Mouse (Mus musculus) MEL (cell line): ENCODE results near the gene Sars2. TPM values are rescaled to one million over a fixed set of nuclear protein-coding genes. Genes with fewer than 3 reads are reported as not detected.
A peak's percentile ranks its signal among the peaks of the same experiment; 100 is the strongest.

Source experiments
- DNase-seq: peaks from one replicate; pipeline ENCODE4 v3.0.0; 2011; ENCODE audit warnings: low read depth, low spot score
- H3K27ac ChIP-seq: 2 replicates; pipeline ENCODE4 v1.5.1; 2012; ENCODE audit warnings: low read depth, mild to moderate bottlenecking, control low read depth, low read length, moderate library complexity; ENCODE audit not compliant: control insufficient read depth
- H3K27me3 ChIP-seq, 2 experiments: fragments of 150-350 bp in 1 of 2; sonication (generic) in 1 of 2; 2 replicates each; pipeline ENCODE4 v1.6.1; 2012; ENCODE audit warnings: low read length in 2 of 2, mild to moderate bottlenecking in 2 of 2, improper control_type of control experiment in 1 of 2, moderate library complexity in 1 of 2; ENCODE audit not compliant: insufficient read depth in 2 of 2, control insufficient read depth in 1 of 2
- H3K36me3 ChIP-seq, 2 experiments: 2 replicates each; pipeline ENCODE4 v1.6.1; 2012 to 2014; ENCODE audit warnings: low read length in 2 of 2, improper control_type of control experiment in 1 of 2, inconsistent platforms in 1 of 2, mild to moderate bottlenecking in 1 of 2; ENCODE audit not compliant: insufficient read depth in 2 of 2, control insufficient read depth in 1 of 2
- H3K4me1 ChIP-seq, 2 experiments: fragments of 150-350 bp in 1 of 2; sonication (generic) in 1 of 2; 2 replicates each; pipeline ENCODE4 v1.6.1; 2012; ENCODE audit warnings: low read length in 2 of 2, improper control_type of control experiment in 1 of 2, mild to moderate bottlenecking in 1 of 2; ENCODE audit not compliant: insufficient read depth in 2 of 2, control insufficient read depth in 1 of 2
- H3K4me3 ChIP-seq, 2 experiments: fragments of 150-350 bp in 1 of 2; sonication (generic) in 1 of 2; 2 replicates each; pipeline ENCODE4 v1.5.1; 2012; ENCODE audit warnings: low read depth in 2 of 2, low read length in 2 of 2, mild to moderate bottlenecking in 2 of 2, moderate library complexity in 2 of 2, control low read depth in 1 of 2, improper control_type of control experiment in 1 of 2; ENCODE audit not compliant: control insufficient read depth in 1 of 2, insufficient read depth in 1 of 2
- H3K79me2 ChIP-seq: 2 replicates; pipeline ENCODE4 v1.6.1; 2012; ENCODE audit warnings: mild to moderate bottlenecking, low read length, moderate library complexity; ENCODE audit not compliant: control insufficient read depth, poor library complexity, insufficient read depth
- H3K9ac ChIP-seq: 2 replicates; pipeline ENCODE4 v1.6.1; 2012; ENCODE audit warnings: low read depth, mild to moderate bottlenecking, control low read depth, low read length, moderate library complexity; ENCODE audit not compliant: control insufficient read depth, poor library complexity, severe bottlenecking
- H3K9me3 ChIP-seq: fragments of 150-350 bp; sonication (generic); replicated peaks from 2 replicates; pipeline ENCODE4 v1.6.1; 2012; ENCODE audit warnings: mild to moderate bottlenecking, low read length, improper control_type of control experiment, moderate library complexity; ENCODE audit not compliant: insufficient read depth
- CHD1 ChIP-seq: IDR thresholded peaks from 2 replicates; pipeline ENCODE4 v1.6.1; 2012; ENCODE audit warnings: low read depth, mild to moderate bottlenecking, inconsistent platforms, low read length, improper control_type of control experiment
- CTCF ChIP-seq, 3 experiments: IDR thresholded peaks in 2 of 3; conservative IDR thresholded peaks in 1 of 3; 2 replicates each; pipeline ENCODE4 v1.5.1; 2011 to 2012; ENCODE audit warnings: low read length in 3 of 3, low read depth in 2 of 3, mild to moderate bottlenecking in 2 of 3, improper control_type of control experiment in 1 of 3, inconsistent platforms in 1 of 3, mixed read lengths in 1 of 3, moderate library complexity in 1 of 3; ENCODE audit not compliant: control insufficient read depth in 1 of 3, insufficient read depth in 1 of 3, poor library complexity in 1 of 3, severe bottlenecking in 1 of 3
- ELF1 ChIP-seq: IDR thresholded peaks from 2 replicates; pipeline ENCODE4 v1.6.1; 2014; ENCODE audit warnings: low read depth, mild to moderate bottlenecking, inconsistent platforms, low read length, improper control_type of control experiment, moderate library complexity
- GATA1 ChIP-seq: IDR thresholded peaks from 2 replicates; pipeline ENCODE4 v1.6.1; 2011; ENCODE audit warnings: low read depth, low read length, improper control_type of control experiment
- KAT2A ChIP-seq: conservative IDR thresholded peaks from 2 replicates; pipeline ENCODE4 v1.6.1; 2012; ENCODE audit warnings: low read depth, low read length, improper control_type of control experiment, inconsistent platforms
- MAFK ChIP-seq: IDR thresholded peaks from 2 replicates; pipeline ENCODE4 v1.6.1; 2011; ENCODE audit warnings: low read depth, mild to moderate bottlenecking, low read length, improper control_type of control experiment, borderline replicate concordance
- MAZ ChIP-seq: IDR thresholded peaks from 2 replicates; pipeline ENCODE4 v1.6.1; 2012; ENCODE audit warnings: low read depth, mild to moderate bottlenecking, inconsistent platforms, low read length, improper control_type of control experiment
- MXI1 ChIP-seq: IDR thresholded peaks from 2 replicates; pipeline ENCODE4 v1.6.1; 2011; ENCODE audit warnings: mild to moderate bottlenecking, low read depth, low read length, improper control_type of control experiment
- NRF1 ChIP-seq: IDR thresholded peaks from 2 replicates; pipeline ENCODE4 v1.6.1; 2014; ENCODE audit warnings: low read depth, mild to moderate bottlenecking, inconsistent platforms, low read length, improper control_type of control experiment, moderate library complexity; ENCODE audit not compliant: poor library complexity, insufficient read depth, severe bottlenecking
- POLR2AphosphoS5 ChIP-seq: IDR thresholded peaks from 2 replicates; pipeline ENCODE4 v1.6.1; 2012; ENCODE audit warnings: low read depth, borderline replicate concordance, mild to moderate bottlenecking, inconsistent platforms, low read length, moderate library complexity, mixed read lengths
- RAD21 ChIP-seq: IDR thresholded peaks from 2 replicates; pipeline ENCODE4 v1.6.1; 2011; ENCODE audit warnings: mild to moderate bottlenecking, low read depth, low read length, improper control_type of control experiment
- SIN3A ChIP-seq: IDR thresholded peaks from 2 replicates; pipeline ENCODE4 v1.6.1; 2012; ENCODE audit warnings: low read length, improper control_type of control experiment, inconsistent platforms
- SMC3 ChIP-seq: IDR thresholded peaks from 2 replicates; pipeline ENCODE4 v1.6.1; 2011; ENCODE audit warnings: low read depth, low read length, improper control_type of control experiment
- TBP ChIP-seq: IDR thresholded peaks from 2 replicates; pipeline ENCODE4 v1.8.0; 2011; ENCODE audit warnings: low read depth, low read length, improper control_type of control experiment
- ZC3H11A ChIP-seq: IDR thresholded peaks from 2 replicates; pipeline ENCODE4 v1.6.1; 2012; ENCODE audit warnings: low read depth, mild to moderate bottlenecking, inconsistent platforms, low read length, improper control_type of control experiment
- polyA plus RNA-seq, 2 experiments: library from polyadenylated mRNA; stranded (reverse) in 1 of 2; unstranded in 1 of 2; fragments of >175 nt in 1 of 2; fragments of >200 nt in 1 of 2; gene quantifications; 2 replicates each; pipeline versions ENCODE4 v1.2.1 to v1.2.4; 2012; ENCODE audit warnings: low replicate concordance in 2 of 2, low read depth in 1 of 2; ENCODE audit not compliant: insufficient read length in 2 of 2, insufficient read depth in 1 of 2, missing spikeins in 1 of 2
- total RNA-seq: library from RNA; depleted of rRNA; stranded (reverse); fragments of 300-350 nt; gene quantifications from 2 replicates; pipeline ENCODE4 v1.2.3, GENCODE M21; 2012

Gene Sars2
- total and polyA plus RNA-seq, 3 experiments, result 19.2 to 51.4 TPM; not detected in 1

DNA sequence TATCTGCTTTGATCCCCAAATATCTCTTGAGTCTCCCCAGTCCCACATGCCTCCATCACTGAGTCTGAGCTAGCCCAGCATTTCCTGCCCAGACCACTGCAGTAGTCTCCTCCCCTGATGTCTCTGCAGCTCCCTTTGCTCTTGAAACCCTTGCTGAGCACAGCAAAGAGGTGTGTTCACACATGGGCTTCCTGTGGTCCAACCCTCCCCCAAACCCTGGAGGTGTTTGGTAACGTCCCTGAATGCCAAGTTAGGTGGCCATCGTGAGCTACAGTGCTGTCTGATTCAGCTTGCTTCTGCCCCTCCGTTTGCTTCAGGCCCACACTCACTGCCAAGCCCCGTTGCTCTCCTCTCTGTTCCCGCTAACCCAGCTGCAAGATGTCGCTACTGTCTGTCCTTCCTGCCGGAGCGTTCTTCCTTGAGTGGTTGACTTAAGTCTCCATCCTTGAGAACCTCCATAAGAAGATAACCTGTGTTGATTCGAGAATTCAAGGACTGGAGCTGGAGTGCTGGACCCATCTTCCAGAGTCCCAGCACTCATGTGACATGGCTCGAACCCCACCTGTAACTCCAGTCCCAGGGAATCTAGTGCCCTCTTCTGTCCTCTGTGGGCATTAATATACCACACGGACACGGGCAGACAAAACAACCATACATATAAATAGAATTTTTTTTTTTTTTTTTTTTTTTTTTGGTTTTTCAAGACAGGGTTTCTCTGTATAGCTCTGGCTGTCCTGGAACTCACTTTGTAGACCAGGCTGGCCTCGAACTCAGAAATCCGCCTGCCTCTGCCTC is 50.8 kb downstream of the Sars2 start:
- H3K27ac ChIP-seq, result no peak overlapping the region
- DNase-seq, result no peak
- peak in 1 of 3 experiments; percentile 3; a peak in 1 of 6 replicates for TF ChIP-seq CTCF (IDR thresholded peaks at IDR 0.05 in 2 of 3, conservative IDR thresholded peaks at IDR 0.05 in 1 of 3; ENCODE audit: control insufficient read depth in 1 of 3, insufficient read depth in 1 of 3, low read depth in 2 of 3, low read length in 3 of 3, poor library complexity in 1 of 3, severe bottlenecking in 1 of 3)
- no peak for TF ChIP-seq ELF1
- no peaks in the 10 kb centered on the region for H3K9me3 ChIP-seq
- H3K9ac ChIP-seq, result no peak overlapping the region
- peaks cover 0 to 7% of the 10 kb centered on the region in 2 experiments; a peak in 2 of 4 replicates for H3K4me1 ChIP-seq
- H3K36me3 ChIP-seq, result no peaks in the 10 kb centered on the region
- peaks cover 9% of the 10 kb centered on the region; the same call in 1 of the 2 replicates for H3K79me2 ChIP-seq
- H3K4me3 ChIP-seq, result no peak overlapping the region
- no peaks in the 10 kb centered on the region for H3K27me3 ChIP-seq

DNA sequence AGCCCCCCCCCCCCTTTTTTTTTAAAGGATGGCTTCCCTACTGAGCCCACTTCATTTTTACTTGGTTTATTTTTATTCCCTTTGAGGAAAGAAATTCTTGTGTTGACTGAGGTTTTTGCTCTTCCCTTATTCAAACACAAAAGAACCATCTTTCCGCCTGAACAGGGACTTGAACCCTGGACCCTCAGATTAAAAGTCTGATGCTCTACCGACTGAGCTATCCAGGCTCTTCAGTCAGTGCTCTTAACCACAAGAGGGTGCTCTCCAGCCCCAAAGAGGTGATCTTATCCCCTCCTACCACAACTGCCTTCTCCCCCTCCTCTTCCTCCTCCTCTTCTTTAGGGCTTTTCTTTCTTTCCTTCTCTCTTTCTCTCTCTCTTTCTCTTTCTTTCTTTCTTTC is 52.0 kb downstream of the Sars2 start:
- H3K9ac ChIP-seq, result no peak overlapping the region
- TF ChIP-seq MAZ (no peak; the same call in 1 of the 2 replicates), KAT2A (no peak), CHD1 (no peak), TBP (peak; percentile 99), POLR2AphosphoS5 (no peak), NRF1 (no peak), RAD21 (peak; percentile 35), GATA1 (peak; percentile 48; the same call in 1 of the 2 replicates), ELF1 (peak; percentile 52; the same call in 1 of the 2 replicates), CTCF (IDR thresholded peaks at IDR 0.05 in 2 of 3, conservative IDR thresholded peaks at IDR 0.05 in 1 of 3; ENCODE audit: control insufficient read depth in 1 of 3, insufficient read depth in 1 of 3, low read depth in 2 of 3, low read length in 3 of 3, poor library complexity in 1 of 3, severe bottlenecking in 1 of 3) (peak; percentile 43 to 58 (median 45)), SMC3 (peak; percentile 60), MAFK (peak; percentile 91), ZC3H11A (peak; percentile 43; the same call in 1 of the 2 replicates), MXI1 (no peak), SIN3A (peak; percentile 23; the same call in 1 of the 2 replicates)
- TF ChIP-seq, all 39 proteins: peak for 9
- Histone ChIP-seq H3K4me1 (peaks cover 0 to 7% of the 10 kb centered on the region in 2 experiments; a peak in 2 of 4 replicates), H3K4me3 (no peak overlapping the region), H3K9me3 (no peaks in the 10 kb centered on the region), H3K27me3 (no peaks in the 10 kb centered on the region), H3K36me3 (no peaks in the 10 kb centered on the region), H3K79me2 (peaks cover 9% of the 10 kb centered on the region; the same call in 1 of the 2 replicates), H3K27ac (no peak overlapping the region)
- peak; percentile 87 for DNase-seq
